In the genomic region with DNA sequence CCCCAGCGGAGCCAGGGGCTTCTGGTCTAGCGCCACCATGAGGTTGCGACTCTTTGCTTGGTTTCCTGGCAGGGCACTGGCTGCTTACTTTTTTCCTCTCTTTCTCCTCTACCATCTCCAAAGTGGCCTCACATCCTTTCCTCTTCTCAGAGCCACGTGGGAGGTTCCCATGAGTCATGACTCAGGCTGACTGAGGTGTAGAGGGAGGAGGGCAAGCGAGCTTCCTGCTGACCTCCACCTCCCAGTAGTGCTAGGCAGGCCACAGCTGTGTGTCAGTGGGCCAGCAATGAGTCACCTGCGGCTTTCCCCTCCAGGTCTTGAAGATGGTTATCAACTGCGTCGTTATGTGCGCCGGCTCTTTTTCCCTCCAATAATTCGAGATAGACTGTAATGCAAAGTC, we compare ENCODE assay signal across 9 mouse cellular contexts.
DNase-seq lines count a peak whose midpoint lies in the region; ATAC-seq and TF ChIP-seq lines count a peak whose summit lies in the region.
"Had no signal": no experiment of that assay in that cellular context is flagged by ENCODE, and none has a peak within 500 bp of the region (broad histone marks: within the 10 kb centered on the region; RNA-seq: fewer than 3 reads in every experiment).

No protein-coding gene starts in this region.

- intact Hi-C loops in heart, adult 2 months (cut with DNase I) = no loop called here
- intact Hi-C loops in heart, postnatal 14 days (cut with DNase I) = loop anchor here (10.0 kb wide), 1 partner anchor 255 kb away; no protein-coding TSS in a partner anchor

- H3K4me2 ChIP-seq in stomach, postnatal 0 days (replicated peaks; ENCODE audit: low read depth) = no peak overlapping the region

- no peaks in the 10 kb centered on the region for H3K36me3 ChIP-seq in heart, adult 2 months (ENCODE audit: control insufficient read depth, insufficient read depth, low read length)
- H3K36me3 ChIP-seq in stomach, postnatal 0 days (ENCODE audit: control insufficient read depth, insufficient read depth, low read length) = no peaks in the 10 kb centered on the region
- no peaks in the 10 kb centered on the region for H3K36me3 ChIP-seq in hindbrain, embryonic 10.5 days

- H3K9me3 ChIP-seq in stomach, postnatal 0 days (ENCODE audit: control insufficient read depth, low read length) = no peaks in the 10 kb centered on the region
- no peaks in the 10 kb centered on the region for H3K9me3 ChIP-seq in hindbrain, embryonic 10.5 days

- H3K4me1 ChIP-seq in heart, adult 2 months (ENCODE audit: control insufficient read depth, insufficient read depth, low read length) = peaks cover 5% of the 10 kb centered on the region
- H3K4me1 ChIP-seq in stomach, postnatal 0 days (replicated peaks; ENCODE audit: control insufficient read depth, insufficient read depth) = peaks cover 14% of the 10 kb centered on the region
- peaks cover 9% of the 10 kb centered on the region for H3K4me1 ChIP-seq in hindbrain, embryonic 10.5 days (replicated peaks)

- peak in 1 of 2 experiments; percentile 24 for DNase-seq in heart, adult 2 months
- DNase-seq in heart, postnatal 14 days = no peak
- DNase-seq in right cerebral cortex, postnatal 25 days = peak; percentile 28
- DNase-seq in right cerebral cortex, postnatal 14 days = no peak
- DNase-seq in stomach, postnatal 0 days (ENCODE audit: low spot score) = peak; percentile 71
- DNase-seq in gastrocnemius, postnatal 25 days = no peak
- no peak for DNase-seq in hindbrain, embryonic 10.5 days (ENCODE audit: low spot score)
- DNase-seq: cerebellum, adult 9-10 months had no signal

- H3K9ac ChIP-seq in heart, adult 2 months (ENCODE audit: low read depth, low read length) = no peak overlapping the region
- no peak overlapping the region for H3K9ac ChIP-seq in stomach, postnatal 0 days (ENCODE audit: low read length)

- H3K27ac ChIP-seq in heart, adult 2 months = no peak overlapping the region
- H3K27ac ChIP-seq in stomach, postnatal 0 days (replicated peaks) = peak overlapping the region; percentile 75
- H3K27ac ChIP-seq in hindbrain, embryonic 10.5 days = no peak overlapping the region

- H3K4me3 ChIP-seq in heart, adult 2 months = no peak overlapping the region
- no peak overlapping the region for H3K4me3 ChIP-seq in stomach, postnatal 0 days (ENCODE audit: low read depth, low read length)
- H3K4me3 ChIP-seq in hindbrain, embryonic 10.5 days = no peak overlapping the region

- 51% methylated on average over 11 of the region's 11 CpGs for WGBS in heart, adult 2 months
- WGBS in stomach, postnatal 0 days = 54% methylated on average over 11 of the region's 11 CpGs
- 85% methylated on average over 11 of the region's 11 CpGs for WGBS in hindbrain, embryonic 10.5 days

- ATAC-seq in hematopoietic stem cell, adult 5-6 weeks (replicated peaks in 1 of 2; ENCODE audit: insufficient read depth in 1 of 2, low FRiP score in 2 of 2, low TSS enrichment in 1 of 2, low read depth in 1 of 2, poor library complexity in 2 of 2, severe bottlenecking in 2 of 2) = peak; percentile 77 to 87
- ATAC-seq in stomach, postnatal 0 days (ENCODE audit: low FRiP score, low TSS enrichment) = peak; percentile 86

- no peaks in the 10 kb centered on the region for H3K27me3 ChIP-seq in heart, adult 2 months (ENCODE audit: control insufficient read depth, insufficient read depth, low read length)
- H3K27me3 ChIP-seq in stomach, postnatal 0 days (ENCODE audit: control insufficient read depth, insufficient read depth, low read length) = no peaks in the 10 kb centered on the region
- 0 out of 2 replicates have a peak, but pooled peaks cover 11% of the 10 kb centered on the region for H3K27me3 ChIP-seq in hindbrain, embryonic 10.5 days (ENCODE audit: insufficient read depth, poor library complexity, severe bottlenecking)

- TF ChIP-seq POLR2A in heart, adult 2 months (IDR thresholded peaks at IDR 0.05; ENCODE audit: insufficient read depth, low read depth, low read length) = no peak

- TF ChIP-seq CTCF in heart, adult 2 months (IDR thresholded peaks at IDR 0.05) = 0 out of 2 replicates have a peak, but pooled peaks have one; percentile 2
- peak; percentile 48; the same call in 1 of the 2 replicates for TF ChIP-seq CTCF in stomach, postnatal 0 days (IDR thresholded peaks at IDR 0.05; ENCODE audit: low read depth)

- H3K79me2 ChIP-seq in heart, adult 2 months (replicated peaks; ENCODE audit: control insufficient read depth, insufficient read depth, low read length) = no peaks in the 10 kb centered on the region

- TF ChIP-seq EP300 in heart, adult 2 months (IDR thresholded peaks at IDR 0.05; ENCODE audit: insufficient read depth, low read depth, low read length) = no peak
- TF ChIP-seq EP300 in stomach, postnatal 0 days (optimal IDR thresholded peaks at IDR 0.05) = no peak

Comparison
In these comparisons a context has a peak if more than half of its experiments do, and no peak if none do; other contexts are left out.
1. DNase-seq: peak in right cerebral cortex, postnatal 25 days (single experiment) and stomach, postnatal 0 days (single experiment); none in heart, postnatal 14 days (0 of 2), right cerebral cortex, postnatal 14 days (single experiment), gastrocnemius, postnatal 25 days (single experiment) and hindbrain, embryonic 10.5 days (single experiment).